Mouse (Mus musculus) CH12.LX (cell line): ENCODE measurements at regions not wholly inside any gene's neighbourhood (a gene's known extent, or its start where the extent isn't known, plus 50 kb on each side); places are given as distances from the start of the nearest gene placed in this dataset.

Experiments
- EP300 ChIP-seq: IDR thresholded peaks from 2 replicates; pipeline ENCODE4 v1.6.1; 2011; ENCODE audit warnings: low read length, improper control_type of control experiment
- SIN3A ChIP-seq: IDR thresholded peaks from 2 replicates; pipeline ENCODE4 v1.6.1; 2012; ENCODE audit warnings: low read length, improper control_type of control experiment, inconsistent platforms

GRCm38 (mm10) chr14:73878267-73878666, 217.2 kb downstream of the Gm21750 start:
- TF ChIP-seq EP300 (no peak), SIN3A (no peak)
